Mouse (Mus musculus): ENCODE measurements around the gene Erbb2. TPM values are rescaled to one million over a fixed set of nuclear protein-coding genes. Genes with fewer than 3 reads are reported as not detected.

The Erbb2 gene
- polyA plus RNA-seq, 1 experiment from 2014 or later, result 2.5 TPM

DNA sequence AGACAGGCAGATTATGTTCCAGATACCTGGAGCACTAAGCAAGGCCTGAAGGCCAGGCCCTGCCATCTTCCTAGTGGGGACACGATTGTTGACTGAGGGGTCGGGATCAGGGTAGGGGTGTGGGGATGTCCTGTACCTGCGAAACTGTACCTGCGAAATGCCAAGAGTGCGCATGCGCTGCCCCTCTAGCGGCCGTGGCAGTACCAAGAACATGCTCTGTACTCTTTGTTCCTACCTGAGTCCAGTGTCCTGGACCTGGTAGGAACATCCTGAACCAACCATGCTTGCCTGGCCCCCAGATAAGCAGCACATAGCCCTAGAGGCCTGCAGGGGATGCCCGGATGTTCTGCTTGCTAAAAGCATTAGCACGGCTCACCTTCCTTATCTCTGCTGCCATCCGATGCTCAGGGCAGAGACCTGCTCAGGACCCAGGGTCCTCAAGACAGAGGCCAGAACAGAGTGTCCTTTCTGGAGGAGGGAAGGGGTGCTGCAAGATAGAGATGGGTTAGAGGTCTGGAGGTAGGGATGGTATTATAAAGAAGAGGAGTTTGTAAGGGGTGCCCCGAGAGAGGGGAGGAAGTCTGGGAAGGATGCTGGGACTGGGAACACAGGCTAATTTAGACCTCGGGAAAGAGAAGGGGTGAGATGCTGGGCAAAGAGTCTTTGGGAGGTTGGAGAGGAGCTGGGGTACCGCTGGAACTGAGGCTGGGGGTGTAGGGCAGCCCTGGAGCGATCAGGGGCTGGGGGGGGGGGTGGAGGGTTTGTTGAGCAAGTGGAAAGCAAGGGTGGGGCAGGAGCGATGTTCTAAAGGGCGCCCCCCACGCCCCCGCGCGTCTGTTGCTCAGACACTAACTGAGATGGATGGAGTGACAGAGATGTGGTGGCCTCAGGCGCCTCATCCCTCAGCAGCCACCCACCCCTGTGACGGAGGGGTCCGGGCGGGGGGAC, 26.4 kb upstream of the Erbb2 start, which contains the start of gene Pnmt:
TSS of gene Pnmt (plus strand) at position 813 of the 948 bp plus-strand sequence.
- no peak for DNase-seq (ENCODE audit: low spot score)

- peak; percentile 61 for DNase-seq (ENCODE audit: low spot score)
Observed at GRCm38 (mm10) chr11:98386596-98386995, 25.7 kb upstream of the Erbb2 start.

- DNase-seq (ENCODE audit: low spot score), result no peak
Observed at GRCm38 (mm10) chr11:98387056-98387577, 25.2 kb upstream of the Erbb2 start.

DNA sequence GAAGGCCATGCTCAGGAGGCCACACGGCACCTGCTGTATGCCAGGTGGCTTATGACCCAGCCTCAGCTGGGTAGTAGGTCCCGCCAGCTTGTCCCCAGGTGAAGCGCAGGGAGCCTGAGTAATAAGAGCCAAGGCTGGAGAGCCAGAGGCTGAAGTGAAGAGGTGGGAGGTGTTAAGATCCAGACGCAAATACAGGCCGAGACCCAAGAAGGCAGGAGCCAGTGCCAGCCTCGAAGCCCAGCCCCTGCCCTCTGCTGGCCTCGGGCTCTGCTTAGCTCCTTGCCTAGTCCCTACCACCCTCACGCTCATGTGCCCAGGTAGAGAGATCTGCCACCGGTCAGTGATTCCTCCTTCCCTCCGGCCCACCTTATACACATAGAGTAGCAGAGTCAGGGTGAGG, 24.0 kb upstream of the Erbb2 start:
- DNase-seq (ENCODE audit: low spot score), result no peak

GRCm38 (mm10) chr11:98389221-98389780, 23.0 kb upstream of the Erbb2 start:
- DNase-seq (ENCODE audit: low spot score), result peak; percentile 78

DNA sequence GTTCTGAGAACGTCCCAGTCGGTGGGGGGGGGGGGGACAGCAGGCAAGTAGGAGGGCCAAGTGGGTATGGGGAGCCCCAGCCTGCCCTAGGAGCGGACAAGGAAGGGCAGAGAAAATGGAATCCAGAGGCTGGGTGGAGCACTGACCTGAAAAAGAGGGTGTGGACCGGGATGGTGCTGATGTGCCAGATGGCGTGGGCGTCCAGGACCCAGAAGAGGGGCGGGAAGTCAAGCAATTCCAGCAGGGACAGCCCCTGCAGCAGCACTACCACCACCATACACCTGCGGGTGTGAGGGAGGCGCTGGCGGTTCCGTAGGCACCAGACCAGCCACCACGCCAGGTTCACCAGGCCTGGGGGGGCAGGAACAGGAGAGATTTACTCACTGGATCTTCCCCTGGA, 22.1 kb upstream of the Erbb2 start:
- no peak for DNase-seq (ENCODE audit: low spot score)

DNA sequence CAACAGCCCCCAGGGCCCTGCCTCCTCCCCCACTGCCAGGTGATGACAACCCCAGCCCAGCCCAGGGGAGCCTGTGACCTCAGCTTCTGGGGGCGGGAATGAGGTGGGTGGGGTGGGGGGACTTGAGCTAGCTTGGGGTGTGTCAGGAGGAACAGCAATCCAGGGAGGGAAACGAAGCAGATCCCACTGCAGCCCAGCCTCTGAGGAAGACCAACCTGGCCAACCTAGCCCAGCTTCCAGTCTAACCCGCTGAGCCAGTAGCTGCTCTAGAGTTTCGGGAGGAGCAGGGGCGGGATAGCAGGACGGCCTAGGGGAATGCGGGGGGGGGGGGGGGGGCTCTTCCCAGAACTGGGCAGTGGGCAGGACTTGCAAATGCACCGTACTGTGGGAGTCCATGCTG, 20.2 kb upstream of the Erbb2 start:
- no peak for DNase-seq (ENCODE audit: low spot score)

DNA sequence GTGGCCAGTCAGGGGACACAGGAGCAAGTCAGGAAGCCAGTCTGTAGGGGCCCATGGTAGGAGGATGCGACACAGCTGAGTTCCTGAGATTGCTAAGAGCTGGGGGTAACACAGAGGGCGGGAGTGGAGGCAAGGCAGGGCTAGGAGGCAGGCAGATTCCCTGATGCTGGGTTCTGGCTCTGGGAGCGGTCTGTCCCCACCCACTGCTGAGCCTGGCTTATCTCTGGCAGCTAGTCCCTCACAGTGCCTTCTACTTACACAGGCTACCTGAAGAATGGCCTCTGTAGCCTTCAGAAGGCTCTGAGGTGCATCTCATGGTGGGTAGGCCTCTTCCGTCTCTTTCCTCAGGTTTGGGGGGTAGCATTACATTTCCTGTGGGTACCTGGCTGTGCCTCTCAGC, 19.6 kb upstream of the Erbb2 start:
- DNase-seq (ENCODE audit: low spot score), result peak; percentile 28

GRCm38 (mm10) chr11:98393317-98393716, 19.0 kb upstream of the Erbb2 start:
- peak; percentile 85 for DNase-seq (ENCODE audit: low spot score)

DNA sequence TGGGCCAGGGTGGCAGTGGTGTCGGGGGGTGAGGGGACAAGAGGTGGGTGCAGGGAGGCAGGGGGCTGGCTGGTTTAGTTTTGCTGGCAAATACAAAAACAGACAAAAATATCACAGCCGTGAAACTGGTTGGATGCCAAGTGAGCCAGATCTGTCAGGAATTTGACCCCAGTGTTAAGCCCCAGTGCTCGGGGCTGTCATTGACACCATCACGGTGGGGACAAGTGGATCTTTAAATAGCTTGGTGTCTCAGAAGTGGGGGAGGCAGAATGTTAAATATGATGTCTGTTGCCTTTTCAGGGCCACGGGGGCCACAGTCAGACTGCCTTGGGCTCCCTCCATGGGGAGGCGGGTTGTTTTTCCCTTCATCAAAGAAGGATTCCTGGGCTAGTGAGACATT, 18.0 kb upstream of the Erbb2 start:
- no peak for DNase-seq (ENCODE audit: low spot score)

- DNase-seq (ENCODE audit: low spot score), result no peak
Observed at GRCm38 (mm10) chr11:98395041-98395440, 17.2 kb upstream of the Erbb2 start.

DNA sequence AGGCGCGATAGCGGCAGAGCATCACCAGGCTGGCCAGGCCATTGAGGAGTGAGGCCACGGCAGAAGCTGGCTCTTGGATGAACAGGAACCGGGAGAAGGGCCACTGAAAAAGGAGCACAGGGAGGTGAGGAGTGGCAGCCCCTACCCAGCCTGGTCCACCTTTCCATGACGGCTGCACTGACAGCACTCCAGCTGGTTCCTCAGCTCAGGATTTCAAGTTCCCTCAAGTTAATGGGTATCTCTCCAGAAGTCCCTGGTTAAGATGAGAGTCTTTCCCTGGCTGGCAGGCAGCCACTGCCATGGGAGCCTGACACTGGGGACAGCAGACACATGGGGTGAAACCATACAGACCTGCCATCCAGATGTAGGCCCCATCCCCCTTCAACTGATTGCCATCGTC, 14.3 kb upstream of the Erbb2 start:
- DNase-seq (ENCODE audit: low spot score), result no peak

GRCm38 (mm10) chr11:98400161-98400726, 12.0 kb upstream of the Erbb2 start, which contains the start of gene Pgap3:
Pgap3 (minus strand) TSS chr11:98400490.
- DNase-seq (ENCODE audit: low spot score), result peak; percentile 92

- DNase-seq (ENCODE audit: low spot score), result no peak
Observed at GRCm38 (mm10) chr11:98400816-98401215, 11.5 kb upstream of the Erbb2 start.

GRCm38 (mm10) chr11:98406621-98407020, 5.6 kb upstream of the Erbb2 start:
- no peak for DNase-seq (ENCODE audit: low spot score)

DNA sequence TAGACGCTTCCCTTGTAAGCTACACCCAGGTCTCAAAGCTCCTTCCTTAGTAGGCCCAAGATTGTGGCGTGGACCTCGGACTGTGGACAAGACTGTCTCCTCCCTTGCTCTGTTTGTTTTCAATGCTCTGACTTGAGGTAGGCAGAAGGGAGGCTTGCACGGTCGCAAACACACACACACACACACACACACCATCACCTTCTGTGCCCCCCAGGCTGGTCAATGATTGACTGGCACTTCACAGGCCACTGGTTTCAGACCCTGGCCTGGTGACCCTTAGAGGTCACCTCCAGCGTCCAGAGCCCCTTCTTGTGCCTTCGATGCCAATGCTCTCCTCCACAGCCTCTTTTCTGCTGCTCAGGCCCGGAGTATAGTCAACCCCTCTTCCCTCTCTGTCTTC, 3.4 kb upstream of the Erbb2 start:
- DNase-seq (ENCODE audit: low spot score), result no peak

DNA sequence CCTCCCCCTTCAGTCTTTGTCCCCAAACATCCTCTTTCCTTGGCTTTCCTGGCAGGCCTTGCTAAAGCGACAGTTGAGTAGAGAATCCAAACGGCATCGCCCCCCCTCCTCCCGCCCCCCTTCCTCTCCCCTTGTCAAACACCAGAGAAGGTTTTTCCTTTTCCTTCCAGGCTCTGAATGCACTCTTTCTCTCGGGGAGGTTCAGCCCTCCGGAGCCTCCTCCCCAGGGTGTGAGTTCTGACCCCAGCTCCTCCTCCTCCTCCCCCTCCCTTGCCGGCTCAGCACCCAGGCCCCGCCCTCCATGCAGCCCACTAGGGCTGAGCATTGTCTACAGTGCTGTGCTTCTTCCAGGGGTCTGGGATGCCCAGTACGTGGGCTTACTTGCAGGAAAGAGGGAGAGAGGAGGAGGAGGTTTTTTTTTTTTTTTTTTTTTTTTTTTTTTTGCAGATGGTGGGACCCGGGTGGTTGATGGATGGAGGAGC, 2.9 kb upstream of the Erbb2 start:
- DNase-seq (ENCODE audit: low spot score), result no peak

- no peak for DNase-seq (ENCODE audit: low spot score)
Observed at GRCm38 (mm10) chr11:98412797-98413301, 579 bp downstream of the Erbb2 start.

DNA sequence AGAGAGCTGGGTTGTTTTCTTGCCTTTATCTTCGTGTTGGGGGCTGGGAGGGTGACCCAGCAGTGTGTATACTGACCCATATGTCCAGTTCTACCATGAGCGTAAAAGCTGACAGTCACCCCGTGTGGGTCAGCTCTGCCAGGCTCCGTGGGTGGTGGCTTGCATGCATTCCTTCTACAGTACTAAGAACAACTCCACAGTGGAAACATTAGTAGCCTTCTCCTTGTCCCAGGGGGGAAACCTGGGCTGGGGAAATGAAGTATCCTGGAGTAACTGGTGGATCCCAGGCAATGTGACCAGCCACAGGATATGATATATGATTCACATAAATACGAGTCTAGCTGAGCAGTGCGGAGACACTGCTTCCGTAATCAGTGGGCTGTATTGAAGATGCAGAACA, 1.5 kb downstream of the Erbb2 start:
- no peak for DNase-seq (ENCODE audit: low spot score)

GRCm38 (mm10) chr11:98414162-98414561, 1.9 kb downstream of the Erbb2 start:
- DNase-seq (ENCODE audit: low spot score), result no peak

GRCm38 (mm10) chr11:98417074-98417473, 4.8 kb downstream of the Erbb2 start:
- no peak for DNase-seq (ENCODE audit: low spot score)

DNA sequence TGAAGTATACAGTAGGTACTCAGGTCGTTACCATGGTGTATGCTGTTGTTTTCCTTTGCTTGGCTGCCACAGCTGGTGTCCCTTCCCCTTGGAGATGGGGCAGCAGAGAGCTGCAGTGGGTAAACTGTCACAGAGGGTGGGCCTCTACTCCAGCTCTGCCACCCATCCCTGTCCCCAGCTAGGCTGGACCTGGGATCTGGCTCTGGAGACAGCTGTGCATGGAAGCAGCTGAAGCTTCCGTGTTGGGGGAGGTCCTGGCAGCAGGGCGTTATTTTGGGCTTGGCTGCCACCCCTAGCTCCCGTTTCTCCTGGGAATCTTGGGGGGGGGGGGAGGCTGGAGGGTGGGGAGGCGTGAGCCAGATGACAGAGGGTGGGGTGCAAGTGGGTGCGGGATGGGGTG, 6.0 kb downstream of the Erbb2 start:
- DNase-seq (ENCODE audit: low spot score), result no peak
